Mouse (Mus musculus): ENCODE measurements around the gene Ebf4.

Gene Ebf4

DNA sequence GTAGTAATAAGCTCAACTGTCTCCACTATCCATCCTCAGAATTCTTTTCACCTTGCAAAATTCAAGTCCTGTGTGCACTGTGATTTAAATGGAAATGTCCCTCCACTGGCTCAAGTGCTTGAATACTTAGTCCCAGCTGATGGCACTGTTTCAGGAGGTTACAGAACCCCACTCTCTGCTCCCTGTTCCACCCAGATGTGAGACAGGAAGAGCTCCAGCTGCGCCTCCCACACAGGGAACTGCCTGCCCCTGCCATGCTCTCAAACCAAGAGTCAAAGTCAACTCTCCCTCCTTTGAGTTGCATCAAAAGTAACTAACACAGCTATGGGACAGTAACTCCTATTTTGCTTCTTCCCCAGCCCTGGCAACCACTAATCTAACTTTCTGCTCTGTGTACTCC lies 91.2 kb downstream of the Ebf4 start:
- no peak for DNase-seq (ENCODE audit: low read depth)

DNA sequence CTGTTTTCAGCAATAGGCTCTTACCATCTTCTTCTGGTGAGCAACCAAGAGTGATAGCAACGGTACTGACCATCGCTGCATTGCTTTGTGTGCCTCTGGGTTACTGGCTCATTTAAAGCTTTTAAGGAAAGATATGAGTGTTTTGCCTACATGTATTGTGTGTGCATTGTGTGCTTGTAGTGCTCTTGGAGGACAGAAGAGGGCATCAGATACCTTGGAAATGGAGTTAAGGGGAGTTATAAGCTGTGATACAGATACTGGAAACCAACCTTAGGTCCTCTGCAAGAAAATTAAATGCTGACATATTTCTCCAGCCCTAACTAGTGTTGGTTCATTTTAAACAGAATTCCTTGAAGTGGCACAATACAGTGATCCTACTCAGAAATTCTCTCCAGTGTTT lies 93.8 kb downstream of the Ebf4 start:
- DNase-seq (ENCODE audit: low read depth) = no peak

DNA sequence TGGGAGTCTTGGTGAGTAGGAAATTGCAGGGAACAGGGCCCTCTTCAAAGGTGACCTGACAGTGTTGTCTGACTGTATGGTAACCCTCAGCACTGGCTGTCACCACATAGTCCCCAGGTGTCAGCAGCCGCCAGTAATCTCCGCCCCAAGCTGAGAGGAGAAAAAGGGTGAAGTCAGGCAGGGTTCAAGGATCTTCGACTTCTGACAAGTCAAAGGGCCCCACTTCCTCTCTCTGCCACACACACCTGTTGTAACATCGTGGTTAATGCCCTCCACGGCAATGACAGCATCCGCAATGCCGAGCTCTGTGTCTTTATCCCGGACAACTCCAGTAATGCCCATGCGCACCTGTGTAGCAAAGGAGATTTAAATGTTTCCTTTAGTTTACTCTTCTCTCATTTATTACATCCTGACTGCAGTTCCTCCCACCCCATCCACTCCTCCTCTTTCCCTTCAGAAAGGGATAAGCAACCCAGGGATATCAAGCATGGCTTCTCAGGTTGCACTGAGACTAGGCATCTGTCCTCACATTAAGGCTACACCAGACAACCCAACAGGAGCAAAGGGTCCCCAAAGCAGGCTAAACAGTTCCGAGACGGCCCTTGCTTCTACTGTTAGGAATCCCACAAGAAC lies 96.1 kb downstream of the Ebf4 start:
- DNase-seq (ENCODE audit: low read depth) = no peak

DNA sequence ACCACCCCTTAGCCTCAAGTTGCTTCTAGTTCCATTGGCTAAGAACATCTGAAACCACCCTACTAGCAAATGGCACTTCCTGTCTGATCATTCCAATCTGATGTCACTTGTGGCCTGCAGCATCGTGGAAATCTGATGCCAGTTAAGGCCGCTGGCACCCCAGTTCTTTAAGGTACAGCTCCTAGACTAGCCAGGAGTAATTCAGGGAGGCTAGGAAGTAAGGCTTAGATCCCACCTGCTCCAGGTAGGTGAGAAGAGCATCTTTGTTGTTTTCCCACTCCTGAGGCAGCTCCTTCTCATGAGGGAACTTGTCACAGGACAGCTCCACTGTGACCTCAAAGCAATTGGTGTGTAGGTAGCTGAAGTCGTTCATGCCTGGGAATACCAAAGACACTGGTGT lies 97.9 kb downstream of the Ebf4 start:
- no peak for DNase-seq (ENCODE audit: low read depth)

DNA sequence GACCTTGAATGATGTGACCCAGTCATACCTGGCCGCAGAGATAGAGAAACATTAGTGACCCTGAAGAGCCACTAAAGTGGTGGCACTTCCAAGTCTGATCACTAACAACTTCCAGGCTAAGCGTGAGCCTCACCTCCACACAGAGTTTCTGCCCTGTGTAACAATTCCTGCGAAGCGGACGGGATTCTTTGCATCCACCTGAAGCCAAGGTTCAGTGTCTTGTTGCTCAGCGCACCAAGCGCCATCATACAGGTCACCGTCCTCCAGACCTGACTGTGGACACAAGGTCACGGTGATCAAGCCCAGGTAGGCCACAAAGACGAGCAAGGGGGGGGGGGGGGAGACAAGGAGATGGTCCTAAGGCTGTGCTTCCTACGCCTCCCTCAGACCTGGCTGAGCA lies 100.7 kb downstream of the Ebf4 start:
- no peak for DNase-seq (ENCODE audit: low read depth)

DNA sequence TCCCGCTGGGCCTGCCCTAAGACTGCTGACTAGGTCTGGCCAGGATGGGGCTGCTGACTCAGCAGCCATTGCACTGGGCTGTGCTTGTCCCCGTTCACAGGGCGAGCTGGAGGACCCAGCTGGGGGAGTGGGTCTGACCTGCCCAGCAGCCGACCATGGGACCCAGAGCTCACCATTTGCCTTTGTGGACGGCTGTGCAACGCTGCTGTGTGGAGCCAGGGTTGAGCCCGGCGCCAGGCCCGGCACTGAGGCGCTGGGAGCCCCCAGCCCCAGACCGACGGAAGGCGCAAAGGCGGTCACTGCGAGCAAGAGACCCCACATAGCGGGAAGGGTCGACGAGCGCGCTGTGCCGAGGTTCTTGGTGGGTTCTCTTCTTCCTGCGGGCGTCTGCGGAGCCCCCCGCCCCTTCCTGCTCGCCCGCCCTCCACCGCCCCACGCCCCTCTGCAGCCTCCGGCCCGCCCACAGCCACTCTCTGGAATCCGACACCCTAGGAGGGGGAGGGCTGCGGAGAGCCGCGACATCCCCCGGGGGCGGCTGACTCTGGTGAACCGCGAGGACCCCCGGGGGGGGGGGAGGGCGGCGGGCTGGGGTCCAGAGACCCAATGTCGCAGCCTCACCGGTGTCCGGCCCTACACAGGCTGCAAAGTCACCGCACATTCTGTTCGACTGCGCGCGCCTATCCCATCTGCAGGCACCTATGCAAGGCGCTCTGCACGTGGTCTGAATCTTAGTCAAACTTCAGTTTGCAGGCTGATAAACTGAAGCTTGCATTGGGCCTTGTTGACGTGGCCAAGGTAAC lies 102.4 kb downstream of the Ebf4 start, which contains the start of gene Cpxm1:
TSS of gene Cpxm1 (minus strand) at position 389 of the 800 bp plus-strand sequence.
- no peak for DNase-seq (ENCODE audit: low read depth)

DNA sequence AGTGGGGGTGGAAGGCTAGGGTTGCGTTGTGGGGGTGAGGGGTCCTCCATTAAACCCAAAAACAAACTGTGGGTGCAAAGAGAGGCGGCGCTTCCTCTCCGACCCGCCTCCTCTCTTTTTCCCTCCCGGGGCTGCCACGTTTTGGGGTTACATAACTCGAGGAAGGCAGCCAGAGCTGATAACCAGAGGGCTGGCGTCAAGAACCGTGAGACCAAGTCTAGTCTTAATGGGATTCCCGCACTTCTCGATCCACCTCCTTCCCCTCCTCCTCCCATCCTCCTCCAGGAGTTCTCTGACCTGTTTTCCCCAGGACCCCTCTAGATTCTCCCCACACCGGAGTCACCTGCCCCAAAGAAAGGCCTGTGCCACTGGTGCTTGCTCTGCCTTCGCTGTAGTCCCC lies 103.1 kb downstream of the Ebf4 start:
- no peak for DNase-seq (ENCODE audit: low read depth)

DNA sequence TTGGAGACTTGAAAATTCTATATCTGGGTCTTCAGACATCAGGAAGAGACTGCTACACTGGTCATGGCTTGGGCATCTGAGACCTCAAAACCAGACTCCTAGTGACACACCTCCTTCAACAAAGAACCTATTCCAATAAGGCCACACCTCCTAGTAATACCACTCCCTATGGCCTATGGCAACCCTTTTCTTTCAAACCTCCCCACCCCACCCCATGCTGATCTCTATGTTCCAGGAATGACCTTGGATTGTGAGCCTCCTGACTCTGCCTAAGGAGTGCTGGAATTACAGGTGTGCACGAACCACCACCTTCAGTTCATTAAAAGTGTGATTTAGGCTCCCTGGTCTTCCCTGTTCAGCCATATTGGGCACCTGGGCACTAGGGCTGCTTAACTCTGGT lies 105.1 kb downstream of the Ebf4 start:
- DNase-seq (ENCODE audit: low read depth) = no peak

DNA sequence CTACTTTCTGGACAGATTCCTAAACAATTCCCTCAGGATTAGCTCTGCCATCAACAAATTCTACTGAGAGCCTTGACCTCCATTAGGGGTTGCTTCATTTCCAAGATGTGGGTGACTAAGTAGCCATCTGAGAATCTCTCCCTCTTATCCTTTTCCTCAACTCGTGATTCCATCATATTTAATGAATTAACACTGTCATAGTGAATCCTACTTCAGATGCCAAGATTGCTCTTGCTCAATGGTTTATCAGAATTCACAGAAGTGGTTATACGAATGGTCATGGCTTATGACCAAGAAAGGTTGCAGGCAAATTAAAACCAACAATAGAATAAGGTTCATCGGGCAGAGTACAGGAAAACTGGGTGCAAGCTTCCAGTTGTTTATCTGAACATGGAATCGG lies 106.9 kb downstream of the Ebf4 start:
- DNase-seq (ENCODE audit: low read depth) = no peak

DNA sequence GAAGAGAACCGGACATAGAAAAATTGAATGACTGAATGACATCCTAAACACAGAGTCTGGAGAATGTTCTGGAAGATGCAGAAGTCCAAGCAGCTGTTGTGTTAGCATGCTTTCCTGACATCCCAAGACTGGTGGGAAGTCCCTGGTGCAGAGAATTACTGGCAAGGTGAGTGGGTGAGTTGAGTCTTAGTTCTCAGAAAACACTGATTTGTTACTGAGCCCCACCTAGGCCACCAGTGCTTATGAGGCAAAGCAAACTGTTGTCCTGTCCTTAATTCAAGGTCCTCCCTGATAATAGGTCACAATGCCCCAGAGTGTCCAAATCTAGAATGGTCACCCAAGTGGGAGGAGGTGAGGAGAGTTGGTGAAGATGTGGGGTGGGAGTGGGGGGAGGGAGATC lies 110.0 kb downstream of the Ebf4 start, which contains the start of the genes Gm28372 and 1700020A23Rik:
TSS of gene Gm28372 (plus strand) at position 301 of the 400 bp plus-strand sequence.
TSS of gene 1700020A23Rik (plus strand) at position 321 of the 400 bp plus-strand sequence.
- DNase-seq (ENCODE audit: low read depth) = no peak

DNA sequence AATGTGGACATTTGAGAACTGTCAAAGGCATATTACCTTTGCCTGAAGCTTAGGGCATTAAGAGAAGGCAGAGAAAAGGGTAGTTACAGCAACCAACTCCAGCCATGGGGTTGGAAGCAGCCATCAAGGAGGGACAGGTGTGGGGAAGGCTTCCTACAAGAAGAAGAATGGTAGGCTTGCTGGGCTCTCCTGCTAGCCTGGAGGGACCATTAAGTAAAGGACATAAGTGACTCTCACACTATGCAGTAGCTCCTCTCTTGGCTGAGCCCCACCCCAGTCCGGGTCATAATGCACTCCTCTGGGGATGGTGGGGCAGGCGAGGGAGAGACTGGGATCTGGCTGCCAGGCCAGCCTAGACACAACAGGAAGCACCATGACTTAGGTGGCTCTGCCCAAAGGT lies 111.2 kb downstream of the Ebf4 start, which contains the start of gene Tmem239:
TSS of gene Tmem239 (plus strand) at position 301 of the 400 bp plus-strand sequence.
- DNase-seq (ENCODE audit: low read depth) = no peak

DNA sequence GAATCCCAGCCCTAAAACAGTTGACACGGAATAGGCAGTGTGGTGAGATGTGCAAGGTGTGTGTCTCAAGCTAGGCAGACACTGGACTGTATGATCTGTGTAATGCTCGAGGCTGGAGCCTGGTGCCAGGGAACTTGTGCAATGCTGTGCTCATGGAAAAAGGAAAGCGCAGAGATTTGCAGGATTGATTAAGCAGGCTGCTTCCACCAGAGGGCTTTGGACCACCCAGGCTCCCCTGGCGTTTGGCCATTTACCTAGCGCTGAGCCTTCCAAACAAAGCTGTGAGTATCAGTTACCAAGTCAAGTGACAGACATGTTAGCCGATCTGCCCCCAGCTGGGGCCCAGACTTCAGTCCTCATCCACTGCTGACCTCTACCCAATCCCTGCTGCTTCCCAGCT lies 113.2 kb downstream of the Ebf4 start:
- no peak for DNase-seq (ENCODE audit: low read depth)

DNA sequence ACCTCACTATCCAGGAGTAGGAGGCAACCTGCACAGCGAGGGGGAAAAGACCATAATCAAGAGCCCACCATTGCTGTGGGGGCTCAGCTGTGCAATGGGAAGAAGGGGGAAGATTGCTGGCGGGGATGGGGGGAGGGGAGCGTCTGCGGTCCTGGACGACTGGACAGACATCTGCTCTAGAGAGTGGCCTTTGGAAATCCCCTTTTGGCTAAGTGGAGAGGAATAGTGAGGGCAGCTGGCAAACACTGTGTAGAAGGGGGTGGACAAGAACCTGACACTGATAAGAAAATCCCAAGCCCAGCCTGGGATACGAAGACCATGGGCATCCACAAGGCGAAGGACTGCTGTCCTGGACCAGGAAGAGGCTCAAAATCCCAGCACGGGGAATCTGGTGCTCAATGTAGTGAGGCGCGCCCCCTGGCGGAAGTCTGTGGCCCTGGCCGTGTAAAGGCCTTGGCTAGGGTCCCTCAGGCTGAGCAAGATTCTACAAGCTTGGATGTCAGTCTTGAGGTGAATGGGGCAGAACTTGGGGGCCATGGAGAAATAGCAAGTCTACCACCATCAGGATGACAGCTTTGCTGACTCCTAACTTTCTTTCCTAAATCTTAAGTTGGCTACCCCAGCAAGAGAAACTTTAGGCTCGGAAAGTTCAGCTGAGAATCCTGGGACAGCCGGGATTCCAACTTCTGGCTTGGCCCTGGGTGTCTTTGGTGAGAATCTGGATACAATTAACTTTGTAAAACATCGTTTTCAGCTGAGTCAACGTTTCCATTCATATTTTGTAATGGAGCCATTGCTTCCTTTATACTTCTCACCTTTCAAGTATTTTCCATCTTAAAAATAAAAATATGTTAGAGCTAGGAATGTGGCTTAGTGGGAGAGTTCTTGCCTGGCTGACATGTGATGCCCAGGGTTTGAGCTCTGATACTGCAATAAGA lies 116.9 kb downstream of the Ebf4 start:
- peak; percentile 58 for DNase-seq (ENCODE audit: low read depth)

DNA sequence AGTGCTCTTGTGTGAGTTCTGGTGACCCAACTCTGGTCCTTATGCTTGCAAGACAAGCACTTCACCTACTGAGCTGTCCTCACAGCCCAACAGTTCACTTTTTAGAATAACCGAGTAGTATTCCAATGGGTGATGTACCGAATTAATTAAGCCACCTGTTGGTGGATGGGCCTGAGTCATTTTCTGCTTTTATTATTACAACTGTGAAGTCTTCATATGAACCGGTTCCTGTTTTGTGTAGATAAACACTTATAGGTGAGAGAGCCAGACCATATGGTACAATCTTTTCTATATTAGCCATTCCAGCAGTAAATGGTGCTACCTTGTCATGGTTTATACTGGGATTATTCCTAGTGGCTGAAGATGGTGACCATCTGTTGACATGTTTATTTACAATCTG lies 117.8 kb downstream of the Ebf4 start:
- DNase-seq (ENCODE audit: low read depth) = no peak

DNA sequence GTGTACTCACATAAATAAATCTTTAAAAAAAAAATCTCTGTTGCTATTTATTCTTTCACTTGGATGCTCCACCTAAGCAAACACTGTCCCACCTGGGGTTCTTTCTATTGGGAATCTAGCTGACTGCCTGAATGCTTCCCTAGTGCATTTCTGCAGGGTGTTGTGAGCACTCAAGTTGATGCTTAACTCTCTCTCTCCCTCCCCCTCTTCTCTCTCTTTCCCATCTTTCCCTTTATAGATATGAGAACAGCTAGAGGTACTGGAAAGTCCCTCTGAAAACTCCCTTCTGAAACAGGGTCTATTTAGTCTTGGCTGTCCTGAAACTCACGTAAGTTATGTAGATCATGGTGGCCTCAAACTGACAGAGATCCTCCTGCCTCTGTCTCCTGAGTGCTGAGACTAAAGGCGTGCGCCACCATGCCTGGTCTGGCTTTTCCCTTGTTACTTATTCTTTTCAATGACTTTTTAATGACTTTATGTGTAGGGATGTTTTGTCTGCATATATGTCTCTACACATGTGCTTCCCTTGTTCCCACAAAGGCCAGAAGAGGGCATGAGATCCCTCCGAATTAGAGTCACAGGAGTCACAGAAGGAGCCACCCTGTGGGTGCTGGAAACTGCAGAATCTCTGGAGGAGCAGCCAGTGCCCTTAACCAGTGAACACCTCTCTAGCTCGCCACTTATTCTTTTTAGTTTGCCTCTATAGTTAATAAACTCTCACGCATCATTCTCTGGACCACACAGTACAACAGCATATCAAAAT lies 119.3 kb downstream of the Ebf4 start:
- no peak for DNase-seq (ENCODE audit: low read depth)
